Mouse (Mus musculus) heart, embryonic 12.5 days (tissue): Measurements from ENCODE around the gene Irx6. TPM values are rescaled to one million over a fixed set of nuclear protein-coding genes. Genes with fewer than 3 reads are reported as not detected.

Source experiments
- ATAC-seq: fragments of 200-750 bp; cut with Nextera tagmentation; 2 replicates; pipeline ENCODE4 v1.8.0; 2017; ENCODE audit warnings: moderate TSS enrichment, moderate library complexity; ENCODE audit not compliant: insufficient number of reproducible peaks, low FRiP score
- H3K27ac ChIP-seq: fragments of 300-500 bp; sonication (generic); 2 replicates; pipeline ENCODE4 v1.5.1; 2016; ENCODE audit warnings: mild to moderate bottlenecking, moderate library complexity; ENCODE audit not compliant: poor library complexity, severe bottlenecking
- H3K27me3 ChIP-seq: fragments of 300-500 bp; sonication (generic); replicated peaks from 2 replicates; pipeline ENCODE4 v1.6.1; 2016; ENCODE audit warnings: mild to moderate bottlenecking, moderate library complexity
- H3K36me3 ChIP-seq: fragments of 300-500 bp; sonication (generic); 2 replicates; pipeline ENCODE4 v1.6.1; 2016; ENCODE audit warnings: mild to moderate bottlenecking, moderate library complexity
- H3K4me1 ChIP-seq: fragments of 300-500 bp; sonication (generic); replicated peaks from 2 replicates; pipeline ENCODE4 v1.6.1; 2016; ENCODE audit warnings: mild to moderate bottlenecking
- H3K4me2 ChIP-seq: fragments of 300-500 bp; sonication (generic); 2 replicates; pipeline ENCODE4 v1.6.1; 2016; ENCODE audit warnings: mild to moderate bottlenecking, moderate library complexity
- H3K4me3 ChIP-seq: fragments of 300-500 bp; sonication (generic); 2 replicates; pipeline ENCODE4 v1.5.1; 2016; ENCODE audit warnings: mild to moderate bottlenecking
- H3K9ac ChIP-seq: fragments of 300-500 bp; sonication (generic); 2 replicates; pipeline ENCODE4 v1.6.1; 2016; ENCODE audit warnings: mild to moderate bottlenecking, moderate library complexity
- H3K9me3 ChIP-seq: fragments of 300-500 bp; sonication (generic); replicated peaks from 2 replicates; pipeline ENCODE4 v1.6.1; 2016; ENCODE audit warnings: mild to moderate bottlenecking, moderate library complexity
- WGBS: fragments of 180-500 bp; shearing (Covaris S2); methylation state at CpG from one replicate; pipeline ENCODE4 v1.1.7; 2016; 5-methylcytosine and 5-hydroxymethylcytosine counted together
- polyA plus RNA-seq: library from polyadenylated mRNA; unstranded; fragments of >200 nt; fragmentation: Nextera tagmentation; extraction: Ambion mirVana; gene quantifications from 2 replicates; pipeline ENCODE4 v1.2.1, GENCODE M21; 2016

The Irx6 gene
- polyA plus RNA-seq, 1 experiment from 2014 or later, result 3.1 TPM

- H3K4me1 ChIP-seq, result peaks cover 32% of the 10 kb centered on the region
- 67% methylated on average over 8 of the region's 8 CpGs for WGBS
- 0 out of 2 replicates have a peak, but pooled peaks cover under 1% of the 10 kb centered on the region for H3K27me3 ChIP-seq
- no peak overlapping the region for H3K4me3 ChIP-seq
- peak overlapping the region; percentile 6; the same call in 1 of the 2 replicates for H3K4me2 ChIP-seq
- no peaks in the 10 kb centered on the region for H3K9me3 ChIP-seq
- H3K27ac ChIP-seq, result no peak overlapping the region
- no peaks in the 10 kb centered on the region for H3K36me3 ChIP-seq
- no peak overlapping the region for H3K9ac ChIP-seq
- no peak for ATAC-seq
Observed at GRCm38 (mm10) chr8:92721936-92722321, 47.8 kb downstream of the Irx6 start.

- no peaks in the 10 kb centered on the region for H3K36me3 ChIP-seq
- no peak overlapping the region for H3K4me3 ChIP-seq
- ATAC-seq, result no peak
- H3K9me3 ChIP-seq, result no peaks in the 10 kb centered on the region
- H3K27me3 ChIP-seq, result 0 out of 2 replicates have a peak, but pooled peaks cover 3% of the 10 kb centered on the region
- peaks cover 23% of the 10 kb centered on the region for H3K4me1 ChIP-seq
- WGBS, result 65% methylated on average over 6 of the region's 6 CpGs
- H3K27ac ChIP-seq, result no peak overlapping the region
- H3K9ac ChIP-seq, result no peak overlapping the region
- no peak overlapping the region for H3K4me2 ChIP-seq
Observed at GRCm38 (mm10) chr8:92723320-92723719, 49.2 kb downstream of the Irx6 start.

GRCm38 (mm10) chr8:92723947-92724346 is 49.9 kb downstream of the Irx6 start:
- Histone ChIP-seq H3K9me3 (no peaks in the 10 kb centered on the region), H3K9ac (no peak overlapping the region), H3K4me3 (no peak overlapping the region), H3K4me1 (peaks cover 23% of the 10 kb centered on the region), H3K27me3 (0 out of 2 replicates have a peak, but pooled peaks cover 3% of the 10 kb centered on the region), H3K4me2 (no peak overlapping the region), H3K36me3 (no peaks in the 10 kb centered on the region), H3K27ac (no peak overlapping the region)
- ATAC-seq, result 0 out of 2 replicates have a peak, but pooled peaks have one; percentile 22
- WGBS, result 30% methylated on average over 7 of the region's 7 CpGs

- Histone ChIP-seq H3K36me3 (no peaks in the 10 kb centered on the region), H3K27ac (no peak overlapping the region), H3K4me2 (no peak overlapping the region), H3K27me3 (0 out of 2 replicates have a peak, but pooled peaks cover 3% of the 10 kb centered on the region), H3K4me3 (no peak overlapping the region), H3K4me1 (peaks cover 23% of the 10 kb centered on the region), H3K9ac (no peak overlapping the region), H3K9me3 (no peaks in the 10 kb centered on the region)
- 66% methylated on average over 8 of the region's 8 CpGs for WGBS
- no peak for ATAC-seq
Observed at GRCm38 (mm10) chr8:92724359-92724758, 50.3 kb downstream of the Irx6 start.

Other genes with a start within 250 kb of the Irx6 start
- 123 TPM in 2 replicates for gene Mmp2, start 153.0 kb downstream of the Irx6 start, polyA plus RNA-seq
- gene Lpcat2, start 181.1 kb downstream of the Irx6 start, polyA plus RNA-seq, result 3.0 and 4.9 TPM in 2 replicates
- gene Capns2, start 227.1 kb downstream of the Irx6 start, polyA plus RNA-seq, result 0.23 and 0.26 TPM in 2 replicates